Mouse (Mus musculus) brain, embryonic 14.5 days (tissue): ENCODE data around the gene Zfp358.

Experiments used
- CTCF ChIP-seq: fragments of 200-500 bp; IDR thresholded peaks from 2 replicates; pipeline ENCODE4 v1.5.1; 2012; ENCODE audit warnings: inconsistent platforms, mild to moderate bottlenecking, moderate library complexity, borderline replicate concordance; ENCODE audit not compliant: insufficient read depth, insufficient read length; ENCODE audit errors: extremely low read depth
- POLR2A ChIP-seq: fragments of 200-500 bp; IDR thresholded peaks from 2 replicates; pipeline ENCODE4 v1.6.1; 2012; ENCODE audit warnings: mild to moderate bottlenecking, inconsistent platforms, borderline replicate concordance; ENCODE audit not compliant: poor library complexity, insufficient read depth, insufficient read length, severe bottlenecking; ENCODE audit errors: extremely low read depth

GRCm38 (mm10) chr8:3499751-3500150 lies 6.8 kb downstream of the Zfp358 start:
- no peak for TF ChIP-seq CTCF
- no peak for TF ChIP-seq POLR2A
